Mouse (Mus musculus) ES-Bruce4 (cell line): ENCODE measurements around the gene Gm20532.

ENCODE experiments used
- CTCF ChIP-seq: IDR thresholded peaks from one replicate; pipeline ENCODE4 v1.8.1; 2011; ENCODE audit warnings: low read depth, low read length
- EP300 ChIP-seq: IDR thresholded peaks from 2 replicates; pipeline ENCODE4 v1.6.1; 2011; ENCODE audit warnings: low read depth, low read length; ENCODE audit not compliant: insufficient read depth

DNA sequence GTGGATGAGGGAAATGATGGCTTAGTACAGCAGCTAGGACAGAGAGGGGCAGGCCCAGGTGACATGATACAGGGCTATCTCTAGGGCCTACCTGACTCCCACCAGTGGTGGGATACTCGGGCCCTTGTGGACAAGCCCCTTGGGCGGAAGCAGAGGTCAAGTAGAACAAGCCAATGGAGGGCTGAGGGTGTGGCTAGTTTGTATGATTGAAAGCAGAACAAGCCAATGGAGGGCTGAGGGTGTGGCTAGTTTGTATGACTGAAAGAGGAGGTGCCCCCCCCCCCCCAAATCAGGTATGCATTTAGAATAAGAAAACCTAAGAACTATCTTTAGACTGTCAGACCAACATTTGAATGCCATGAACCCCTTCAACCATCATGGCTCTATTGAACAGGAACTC is 4.2 kb upstream of the Gm20532 start:
- TF ChIP-seq CTCF (no peak), EP300 (no peak)
